Mouse (Mus musculus): ENCODE results near the gene Pik3r5. TPM values are rescaled to one million over a fixed set of nuclear protein-coding genes. Genes with fewer than 3 reads are reported as not detected.

Pik3r5 gene
- polyA plus RNA-seq, 1 experiment from 2014 or later, result 1.2 TPM

DNA sequence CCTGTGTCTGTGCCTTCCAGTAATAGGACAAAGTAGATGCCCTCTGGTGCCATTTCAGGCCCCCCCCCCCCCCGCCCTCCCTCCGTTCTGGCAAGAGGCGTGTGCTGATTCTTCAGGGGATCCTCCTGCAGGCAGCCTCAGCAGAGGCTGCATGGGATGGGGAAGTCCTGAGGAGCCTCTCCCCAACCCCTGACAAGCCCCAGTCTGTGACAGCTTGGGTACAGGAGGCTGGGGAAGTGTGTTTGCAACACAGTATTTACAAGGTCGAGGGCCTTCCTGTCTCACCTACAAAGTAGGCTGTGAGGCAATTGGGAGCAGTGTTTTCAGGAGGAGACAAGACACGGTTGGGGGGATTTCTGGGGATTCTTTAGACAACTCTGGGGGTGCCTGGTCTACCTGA, 9.0 kb downstream of the Pik3r5 start:
- no peak overlapping the region for H3K4me2 ChIP-seq (replicated peaks)
- no peaks in the 10 kb centered on the region for H3K36me3 ChIP-seq (replicated peaks; ENCODE audit: control insufficient read depth, insufficient read depth)
- H3K4me3 ChIP-seq (replicated peaks; ENCODE audit: low read length), result no peak overlapping the region
- ATAC-seq (ENCODE audit: low FRiP score), result no peak
- no peaks in the 10 kb centered on the region for H3K4me1 ChIP-seq (replicated peaks; ENCODE audit: control insufficient read depth, insufficient read depth, low read length)
- no peaks in the 10 kb centered on the region for H3K27me3 ChIP-seq (ENCODE audit: control insufficient read depth, insufficient read depth, low read length)
- no peaks in the 10 kb centered on the region for H3K9me3 ChIP-seq (ENCODE audit: control insufficient read depth, low read length)
- DNase-seq (ENCODE audit: low spot score), result no peak
- no peak overlapping the region for H3K9ac ChIP-seq
- no peak overlapping the region for H3K27ac ChIP-seq
- 62% methylated on average over 5 of the region's 5 CpGs for WGBS

DNA sequence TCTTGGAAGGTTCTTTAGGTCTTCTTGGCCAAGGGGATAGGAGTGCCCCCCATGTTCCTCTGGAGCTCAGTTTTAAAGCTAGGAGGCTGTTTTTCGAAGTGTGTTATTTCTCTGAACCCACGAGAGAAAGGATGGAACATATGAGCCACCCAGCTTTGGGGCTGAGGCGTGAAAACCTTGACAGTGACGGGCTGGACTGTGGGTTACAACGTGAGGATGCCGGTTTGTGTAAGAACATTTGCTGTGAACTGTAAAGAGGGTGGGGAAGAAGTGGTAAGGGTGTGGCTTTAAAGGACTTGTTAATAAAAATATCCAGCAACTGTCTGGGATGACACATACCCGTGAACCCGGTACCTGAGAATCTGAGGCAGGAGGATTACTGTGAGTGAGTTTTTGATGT, 10.4 kb downstream of the Pik3r5 start:
- Histone ChIP-seq H3K9ac (no peak overlapping the region), H3K4me2 (replicated peaks) (no peak overlapping the region), H3K4me1 (replicated peaks; ENCODE audit: control insufficient read depth, insufficient read depth, low read length) (no peaks in the 10 kb centered on the region), H3K27ac (no peak overlapping the region), H3K4me3 (replicated peaks; ENCODE audit: low read length) (no peak overlapping the region), H3K36me3 (replicated peaks; ENCODE audit: control insufficient read depth, insufficient read depth) (no peaks in the 10 kb centered on the region), H3K9me3 (ENCODE audit: control insufficient read depth, low read length) (no peaks in the 10 kb centered on the region), H3K27me3 (ENCODE audit: control insufficient read depth, insufficient read depth, low read length) (no peaks in the 10 kb centered on the region)
- no peak for ATAC-seq (ENCODE audit: low FRiP score)
- DNase-seq (ENCODE audit: low spot score), result no peak
- WGBS, result 88% methylated on average over 8 of the region's 8 CpGs

DNA sequence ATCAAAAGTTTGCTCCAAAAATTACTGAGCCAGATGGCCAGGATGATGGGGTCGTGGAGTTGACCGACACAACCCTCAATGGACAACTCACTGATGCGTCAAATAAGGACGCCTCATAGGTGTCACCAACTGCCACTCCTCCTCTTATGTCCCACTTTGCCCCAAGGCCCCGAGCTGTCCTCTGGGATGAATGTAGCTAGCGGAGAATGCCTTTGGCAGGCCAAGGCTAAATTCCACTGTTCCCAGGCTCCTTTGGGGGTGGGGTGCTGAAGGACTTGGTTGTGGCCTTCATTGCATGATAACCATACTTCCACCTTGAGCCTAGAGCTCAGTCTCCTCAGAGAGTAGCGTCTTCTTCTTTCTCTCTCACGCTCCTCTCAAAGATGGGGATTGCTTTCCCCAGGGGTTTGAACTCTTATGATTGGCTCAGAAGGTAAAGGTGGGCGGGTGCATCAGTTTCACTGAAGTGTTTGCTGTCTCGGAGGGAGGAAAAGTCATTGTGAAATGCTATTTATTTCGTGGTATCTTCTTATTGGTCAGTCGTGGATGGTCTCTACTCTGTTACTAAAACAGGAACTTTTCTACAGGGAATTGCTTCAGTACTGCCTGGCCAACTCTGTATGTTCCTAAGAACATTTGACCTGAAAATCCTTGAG, 11.2 kb downstream of the Pik3r5 start:
- no peak overlapping the region for H3K4me2 ChIP-seq (replicated peaks)
- H3K36me3 ChIP-seq (replicated peaks; ENCODE audit: control insufficient read depth, insufficient read depth), result no peaks in the 10 kb centered on the region
- 82% methylated on average over 12 of the region's 12 CpGs for WGBS
- no peak overlapping the region for H3K9ac ChIP-seq
- no peaks in the 10 kb centered on the region for H3K4me1 ChIP-seq (replicated peaks; ENCODE audit: control insufficient read depth, insufficient read depth, low read length)
- DNase-seq (ENCODE audit: low spot score), result no peak
- no peak overlapping the region for H3K27ac ChIP-seq
- no peak overlapping the region for H3K4me3 ChIP-seq (replicated peaks; ENCODE audit: low read length)
- no peaks in the 10 kb centered on the region for H3K27me3 ChIP-seq (ENCODE audit: control insufficient read depth, insufficient read depth, low read length)
- ATAC-seq (ENCODE audit: low FRiP score), result no peak
- no peaks in the 10 kb centered on the region for H3K9me3 ChIP-seq (ENCODE audit: control insufficient read depth, low read length)

DNA sequence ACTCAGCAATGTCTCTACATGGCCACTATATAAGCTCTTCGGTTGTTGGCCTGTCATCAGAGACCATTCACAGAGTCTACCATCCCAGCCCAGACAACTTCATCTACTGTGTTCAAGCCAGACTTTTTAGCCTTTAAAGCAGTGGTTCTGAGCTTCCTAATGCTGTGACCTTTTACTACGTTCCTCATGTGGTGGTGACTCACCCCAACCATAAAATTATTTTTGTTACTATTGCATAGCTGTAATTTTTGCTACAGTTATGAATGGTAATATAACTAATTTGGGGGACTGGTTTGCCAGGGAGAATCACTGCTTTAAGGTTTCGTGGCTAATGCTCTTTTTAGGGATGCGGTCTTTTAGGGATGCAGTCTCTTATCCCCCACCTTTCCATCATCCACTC, 14.0 kb downstream of the Pik3r5 start:
- Histone ChIP-seq H3K27ac (no peak overlapping the region), H3K4me1 (replicated peaks; ENCODE audit: control insufficient read depth, insufficient read depth, low read length) (0 out of 2 replicates have a peak, but pooled peaks cover 3% of the 10 kb centered on the region), H3K9ac (no peak overlapping the region), H3K4me3 (replicated peaks; ENCODE audit: low read length) (no peak overlapping the region), H3K27me3 (ENCODE audit: control insufficient read depth, insufficient read depth, low read length) (no peaks in the 10 kb centered on the region), H3K4me2 (replicated peaks) (no peak overlapping the region), H3K36me3 (replicated peaks; ENCODE audit: control insufficient read depth, insufficient read depth) (no peaks in the 10 kb centered on the region), H3K9me3 (ENCODE audit: control insufficient read depth, low read length) (no peaks in the 10 kb centered on the region)
- ATAC-seq (ENCODE audit: low FRiP score), result no peak
- DNase-seq (ENCODE audit: low spot score), result no peak
- WGBS, result 92% methylated on average over 4 of the region's 4 CpGs

DNA sequence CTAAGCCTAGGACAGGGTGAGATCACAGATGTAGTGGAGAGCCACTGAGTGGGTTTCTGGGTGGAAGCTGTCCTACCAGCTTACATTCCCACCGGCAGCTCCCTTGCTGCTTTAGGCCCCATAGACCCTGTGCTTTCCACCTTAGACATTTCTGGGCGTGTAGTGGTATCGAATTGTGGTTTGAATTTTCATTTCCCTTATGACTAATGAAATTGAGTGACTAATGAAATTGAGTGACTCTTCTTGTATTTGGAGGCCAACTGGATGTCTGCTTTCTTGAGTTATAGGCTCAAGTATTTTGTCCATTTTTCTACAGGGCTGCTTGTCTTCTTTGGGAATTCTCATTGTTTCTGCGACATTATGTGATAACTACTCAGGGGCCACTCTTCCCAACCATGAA, 14.6 kb downstream of the Pik3r5 start:
- peaks cover 10% of the 10 kb centered on the region; the same call in 1 of the 2 replicates for H3K4me1 ChIP-seq (replicated peaks; ENCODE audit: control insufficient read depth, insufficient read depth, low read length)
- 94% methylated on average over 4 of the region's 4 CpGs for WGBS
- no peak for DNase-seq (ENCODE audit: low spot score)
- no peak for ATAC-seq (ENCODE audit: low FRiP score)
- no peak overlapping the region for H3K9ac ChIP-seq
- H3K4me3 ChIP-seq (replicated peaks; ENCODE audit: low read length), result no peak overlapping the region
- no peak overlapping the region for H3K4me2 ChIP-seq (replicated peaks)
- no peaks in the 10 kb centered on the region for H3K36me3 ChIP-seq (replicated peaks; ENCODE audit: control insufficient read depth, insufficient read depth)
- no peaks in the 10 kb centered on the region for H3K27me3 ChIP-seq (ENCODE audit: control insufficient read depth, insufficient read depth, low read length)
- H3K27ac ChIP-seq, result no peak overlapping the region
- H3K9me3 ChIP-seq (ENCODE audit: control insufficient read depth, low read length), result no peaks in the 10 kb centered on the region

DNA sequence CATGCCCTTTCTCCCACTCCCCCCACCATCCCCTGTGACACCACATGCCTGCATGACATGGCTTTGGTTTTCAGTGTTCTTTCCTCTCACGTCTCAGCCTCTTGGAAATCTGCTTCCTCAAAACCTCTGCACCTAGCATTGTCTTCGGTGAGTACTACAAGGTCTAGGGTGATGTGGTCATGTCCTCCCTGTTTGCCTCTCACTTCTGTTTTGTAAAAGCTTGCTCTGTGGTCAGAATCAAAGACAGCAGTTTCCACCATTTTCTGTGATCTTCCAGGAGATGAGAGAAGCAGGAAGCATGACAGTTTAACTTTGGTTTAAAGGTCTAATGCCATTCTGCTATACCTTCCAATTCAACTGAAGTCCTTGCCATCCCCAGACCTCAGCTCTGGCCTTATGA, 15.3 kb downstream of the Pik3r5 start:
- WGBS, result 91% methylated on average over 2 of the region's 2 CpGs
- peaks cover 10% of the 10 kb centered on the region; the same call in 1 of the 2 replicates for H3K4me1 ChIP-seq (replicated peaks; ENCODE audit: control insufficient read depth, insufficient read depth, low read length)
- no peaks in the 10 kb centered on the region for H3K27me3 ChIP-seq (ENCODE audit: control insufficient read depth, insufficient read depth, low read length)
- H3K9me3 ChIP-seq (ENCODE audit: control insufficient read depth, low read length), result no peaks in the 10 kb centered on the region
- H3K27ac ChIP-seq, result no peak overlapping the region
- H3K4me2 ChIP-seq (replicated peaks), result no peak overlapping the region
- ATAC-seq (ENCODE audit: low FRiP score) (no peak), DNase-seq (ENCODE audit: low spot score) (no peak)
- no peak overlapping the region for H3K9ac ChIP-seq
- no peaks in the 10 kb centered on the region for H3K36me3 ChIP-seq (replicated peaks; ENCODE audit: control insufficient read depth, insufficient read depth)
- H3K4me3 ChIP-seq (replicated peaks; ENCODE audit: low read length), result no peak overlapping the region

DNA sequence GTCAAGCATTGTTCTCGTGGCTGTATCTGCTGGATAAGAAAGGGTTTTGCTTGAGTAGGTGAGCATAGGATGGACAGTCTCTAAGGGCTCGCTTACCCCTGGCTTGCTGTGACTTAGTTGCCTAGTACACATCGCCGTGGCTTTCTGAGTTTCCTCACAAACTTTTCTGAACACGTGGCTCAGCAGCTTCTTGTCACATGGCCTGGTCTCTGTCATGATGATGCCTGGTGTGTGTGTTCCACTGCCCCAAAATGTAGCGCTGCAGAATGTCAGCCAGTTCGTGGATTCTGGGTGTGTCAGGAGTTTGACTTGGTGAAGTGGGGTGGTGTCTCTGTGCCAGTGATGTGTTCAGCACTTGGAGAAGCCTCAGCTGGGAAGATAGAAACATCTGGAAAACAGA, 16.4 kb downstream of the Pik3r5 start:
- DNase-seq (ENCODE audit: low spot score) (no peak), ATAC-seq (ENCODE audit: low FRiP score) (no peak)
- H3K4me1 ChIP-seq (replicated peaks; ENCODE audit: control insufficient read depth, insufficient read depth, low read length), result peaks cover 10% of the 10 kb centered on the region; the same call in 1 of the 2 replicates
- H3K27me3 ChIP-seq (ENCODE audit: control insufficient read depth, insufficient read depth, low read length), result no peaks in the 10 kb centered on the region
- H3K4me3 ChIP-seq (replicated peaks; ENCODE audit: low read length), result no peak overlapping the region
- H3K4me2 ChIP-seq (replicated peaks), result no peak overlapping the region
- H3K9me3 ChIP-seq (ENCODE audit: control insufficient read depth, low read length), result no peaks in the 10 kb centered on the region
- H3K27ac ChIP-seq, result no peak overlapping the region
- WGBS, result 94% methylated on average over 7 of the region's 7 CpGs
- no peaks in the 10 kb centered on the region for H3K36me3 ChIP-seq (replicated peaks; ENCODE audit: control insufficient read depth, insufficient read depth)
- H3K9ac ChIP-seq, result no peak overlapping the region

DNA sequence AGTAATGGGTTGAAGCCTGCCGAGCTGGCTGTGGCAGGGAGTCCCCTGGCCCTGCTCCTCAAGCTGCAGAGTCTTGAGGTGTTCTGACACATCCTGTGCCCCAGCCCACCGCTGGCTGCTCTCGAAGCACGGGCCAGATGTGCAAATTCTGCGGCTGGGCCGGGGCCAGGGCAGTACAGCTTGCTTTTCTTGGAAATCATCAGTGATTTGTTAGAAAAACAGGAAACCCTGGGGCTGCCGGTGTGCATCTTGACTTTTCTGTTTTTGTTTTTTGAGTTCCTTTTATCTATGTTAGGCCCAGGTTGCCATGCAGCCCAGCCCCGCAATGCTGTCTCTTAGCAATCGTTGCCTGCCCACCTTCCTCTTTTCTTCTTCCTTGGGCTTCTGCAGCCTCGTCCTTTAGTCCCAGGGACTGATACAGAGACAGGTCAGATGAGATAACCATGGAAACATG, 19.4 kb downstream of the Pik3r5 start:
- Histone ChIP-seq H3K27me3 (ENCODE audit: control insufficient read depth, insufficient read depth, low read length) (no peaks in the 10 kb centered on the region), H3K36me3 (replicated peaks; ENCODE audit: control insufficient read depth, insufficient read depth) (no peaks in the 10 kb centered on the region), H3K27ac (no peak overlapping the region), H3K9ac (0 out of 2 replicates have a peak overlapping the region, but pooled peaks have one; percentile 21), H3K9me3 (ENCODE audit: control insufficient read depth, low read length) (no peaks in the 10 kb centered on the region), H3K4me3 (replicated peaks; ENCODE audit: low read length) (no peak overlapping the region), H3K4me1 (replicated peaks; ENCODE audit: control insufficient read depth, insufficient read depth, low read length) (peaks cover 10% of the 10 kb centered on the region; the same call in 1 of the 2 replicates), H3K4me2 (replicated peaks) (no peak overlapping the region)
- ATAC-seq (ENCODE audit: low FRiP score) (no peak), DNase-seq (ENCODE audit: low spot score) (no peak)
- WGBS, result 59% methylated on average over 10 of the region's 10 CpGs

DNA sequence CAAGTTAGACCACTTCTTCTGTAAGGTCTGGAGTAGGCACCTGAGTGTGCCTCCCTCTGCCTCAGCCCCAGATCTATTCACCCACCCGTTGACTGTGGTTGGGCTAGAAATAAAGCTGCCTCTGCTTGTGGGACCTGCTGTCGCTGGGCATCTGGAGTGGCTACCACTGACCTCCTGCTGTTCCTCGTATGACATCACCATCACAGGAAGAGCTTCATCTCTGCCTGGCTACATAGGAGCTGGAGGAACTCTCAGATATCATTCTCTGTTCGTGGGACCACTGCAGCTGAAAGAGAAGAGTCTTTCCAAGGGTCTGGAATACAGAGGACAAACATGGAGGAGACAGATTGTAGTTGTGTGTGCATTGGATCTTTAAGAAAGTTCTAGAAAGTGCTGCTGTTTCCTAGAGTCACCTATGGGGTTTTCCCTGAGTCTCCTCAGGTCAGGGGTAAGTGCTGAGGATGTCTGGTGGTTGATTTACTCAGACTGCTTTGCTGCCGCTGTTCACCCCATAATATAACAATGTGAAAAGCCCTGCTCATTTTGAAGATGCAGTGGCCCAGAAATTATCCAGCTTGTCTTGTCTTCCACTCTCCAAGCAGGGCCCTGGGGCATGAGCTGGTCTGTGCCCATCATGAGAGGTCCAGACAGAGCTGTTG, 20.0 kb downstream of the Pik3r5 start:
- DNase-seq (ENCODE audit: low spot score) (no peak), ATAC-seq (ENCODE audit: low FRiP score) (no peak)
- H3K27ac ChIP-seq, result no peak overlapping the region
- H3K4me3 ChIP-seq (replicated peaks; ENCODE audit: low read length), result no peak overlapping the region
- H3K4me1 ChIP-seq (replicated peaks; ENCODE audit: control insufficient read depth, insufficient read depth, low read length), result peaks cover 10% of the 10 kb centered on the region; the same call in 1 of the 2 replicates
- 74% methylated on average over 5 of the region's 5 CpGs for WGBS
- H3K9me3 ChIP-seq (ENCODE audit: control insufficient read depth, low read length), result no peaks in the 10 kb centered on the region
- no peak overlapping the region for H3K9ac ChIP-seq
- no peak overlapping the region for H3K4me2 ChIP-seq (replicated peaks)
- no peaks in the 10 kb centered on the region for H3K36me3 ChIP-seq (replicated peaks; ENCODE audit: control insufficient read depth, insufficient read depth)
- no peaks in the 10 kb centered on the region for H3K27me3 ChIP-seq (ENCODE audit: control insufficient read depth, insufficient read depth, low read length)

Measured in hindbrain, embryonic 14.5 days (tissue).